Mouse (Mus musculus) heart, postnatal 0 days (tissue): Measurements from ENCODE around the gene Krtap5-4. TPM values are rescaled to one million over a fixed set of nuclear protein-coding genes. Genes with fewer than 3 reads are reported as not detected.
"Not testable (repeated sequence)": the region's sequence is repeated elsewhere in the genome, so short reads cannot be mapped to it uniquely, and the experiment has no call there.

ENCODE experiments used
- ATAC-seq: fragments of 200-750 bp; cut with Nextera tagmentation; 2 replicates; pipeline ENCODE4 v1.8.0; 2017; ENCODE audit warnings: low read depth, moderate number of reproducible peaks, moderate library complexity; ENCODE audit not compliant: insufficient read depth
- DNase-seq: peaks from one replicate; pipeline ENCODE4 v3.0.0-alpha.2; 2016; ENCODE audit warnings: low spot score
- H3K27ac ChIP-seq: fragments of 300-500 bp; sonication (generic); 2 replicates; pipeline ENCODE4 v1.5.1; 2014; ENCODE audit warnings: low read depth, mild to moderate bottlenecking
- H3K27me3 ChIP-seq: fragments of 300-500 bp; sonication (generic); 2 replicates; pipeline ENCODE4 v1.6.1; 2014; ENCODE audit warnings: low read length, mixed read lengths; ENCODE audit not compliant: control insufficient read depth, insufficient read depth
- H3K36me3 ChIP-seq: fragments of 300-500 bp; sonication (generic); replicated peaks from 2 replicates; pipeline ENCODE4 v1.6.1; 2014; ENCODE audit warnings: low read length, mixed read lengths; ENCODE audit not compliant: control insufficient read depth, insufficient read depth
- H3K4me1 ChIP-seq: fragments of 300-500 bp; sonication (generic); 2 replicates; pipeline ENCODE4 v1.6.1; 2014; ENCODE audit warnings: antibody characterized with exemption; ENCODE audit not compliant: control insufficient read depth, insufficient read depth
- H3K4me2 ChIP-seq: fragments of 300-500 bp; sonication (generic); 2 replicates; pipeline ENCODE4 v1.6.1; 2014; ENCODE audit warnings: low read depth, mild to moderate bottlenecking, low read length, moderate library complexity
- H3K4me3 ChIP-seq: fragments of 300-500 bp; sonication (generic); 2 replicates; pipeline ENCODE4 v1.5.1; 2014; ENCODE audit warnings: low read depth, low read length
- H3K9ac ChIP-seq: fragments of 300-500 bp; sonication (generic); replicated peaks from 2 replicates; pipeline ENCODE4 v1.6.1; 2014; ENCODE audit warnings: low read depth, low read length, mixed read lengths
- H3K9me3 ChIP-seq: fragments of 300-500 bp; sonication (generic); replicated peaks from 2 replicates; pipeline ENCODE4 v1.6.1; 2016; ENCODE audit warnings: low read length; ENCODE audit not compliant: control insufficient read depth
- CTCF ChIP-seq: IDR thresholded peaks from 2 replicates; pipeline ENCODE4 v1.5.1; 2016; ENCODE audit warnings: antibody characterized with exemption, control low read depth, low read depth
- EP300 ChIP-seq: IDR thresholded peaks from 2 replicates; pipeline ENCODE4 v1.6.1; 2016; ENCODE audit warnings: antibody characterized with exemption, low read depth
- WGBS: fragments of 180-500 bp; shearing (Covaris S2); extraction: QIAGEN DNeasy Blood & Tissue Kit; methylation state at CpG from one replicate; pipeline ENCODE4 v1.1.7; 2014; 5-methylcytosine and 5-hydroxymethylcytosine counted together
- polyA plus RNA-seq: library from polyadenylated mRNA; unstranded; fragments of >200 nt; fragmentation: Nextera tagmentation; extraction: Ambion mirVana; gene quantifications from 2 replicates; pipeline ENCODE4 v1.2.1, GENCODE M21; 2015
- total RNA-seq: library from RNA; depleted of rRNA; stranded (reverse); fragments of >200 nt; gene quantifications from 2 replicates; pipeline ENCODE4 v1.2.3, GENCODE M21; 2014; ENCODE audit warnings: low replicate concordance

Krtap5-4 gene
- total and polyA plus RNA-seq, 2 experiments from 2014 or later, result not detected

DNA sequence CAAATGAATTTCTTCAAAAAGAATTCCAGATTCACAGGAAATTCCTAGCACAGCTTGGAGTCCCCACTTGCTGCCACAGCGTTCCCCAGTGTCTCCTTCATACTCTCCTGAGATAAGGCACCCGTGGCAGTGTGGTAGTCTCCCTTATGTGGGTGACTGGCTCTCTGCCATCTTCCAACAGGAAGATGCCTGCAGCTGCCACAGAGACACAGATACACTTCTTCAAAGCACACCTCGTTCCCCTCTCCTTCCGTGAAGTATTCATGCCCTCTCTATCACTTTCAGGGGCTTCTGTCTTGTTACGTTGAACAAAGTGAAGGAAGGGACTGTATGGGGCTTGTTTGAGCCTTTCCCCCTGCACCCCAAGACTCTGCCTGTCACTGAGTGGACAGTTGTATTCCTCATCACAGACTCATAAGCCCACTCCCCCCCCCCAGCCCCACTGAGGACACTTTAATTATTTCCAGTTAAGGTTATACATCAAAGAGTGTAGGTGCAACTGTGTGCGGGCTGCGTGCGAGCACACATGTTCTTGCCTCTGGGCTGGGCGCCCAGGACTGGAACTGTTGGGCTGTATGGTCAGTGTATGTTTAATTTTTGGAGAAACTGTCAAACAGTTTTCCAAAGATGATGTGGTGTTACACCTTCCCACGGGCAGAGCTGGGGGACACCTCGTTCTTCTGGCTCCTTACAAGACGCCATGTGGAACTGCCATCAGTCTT, 20.2 kb downstream of the Krtap5-4 start:
- ATAC-seq (no peak), DNase-seq (no peak)
- Histone ChIP-seq H3K36me3 (no peaks in the 10 kb centered on the region), H3K4me2 (no peak overlapping the region), H3K4me1 (no peaks in the 10 kb centered on the region), H3K9ac (no peak overlapping the region), H3K27me3 (no peaks in the 10 kb centered on the region), H3K9me3 (no peaks in the 10 kb centered on the region), H3K4me3 (no peak overlapping the region), H3K27ac (peak overlapping the region; percentile 4; the same call in 1 of the 2 replicates)
- TF ChIP-seq EP300 (no peak), CTCF (no peak)
- WGBS, result 74% methylated on average over 12 of the region's 12 CpGs

DNA sequence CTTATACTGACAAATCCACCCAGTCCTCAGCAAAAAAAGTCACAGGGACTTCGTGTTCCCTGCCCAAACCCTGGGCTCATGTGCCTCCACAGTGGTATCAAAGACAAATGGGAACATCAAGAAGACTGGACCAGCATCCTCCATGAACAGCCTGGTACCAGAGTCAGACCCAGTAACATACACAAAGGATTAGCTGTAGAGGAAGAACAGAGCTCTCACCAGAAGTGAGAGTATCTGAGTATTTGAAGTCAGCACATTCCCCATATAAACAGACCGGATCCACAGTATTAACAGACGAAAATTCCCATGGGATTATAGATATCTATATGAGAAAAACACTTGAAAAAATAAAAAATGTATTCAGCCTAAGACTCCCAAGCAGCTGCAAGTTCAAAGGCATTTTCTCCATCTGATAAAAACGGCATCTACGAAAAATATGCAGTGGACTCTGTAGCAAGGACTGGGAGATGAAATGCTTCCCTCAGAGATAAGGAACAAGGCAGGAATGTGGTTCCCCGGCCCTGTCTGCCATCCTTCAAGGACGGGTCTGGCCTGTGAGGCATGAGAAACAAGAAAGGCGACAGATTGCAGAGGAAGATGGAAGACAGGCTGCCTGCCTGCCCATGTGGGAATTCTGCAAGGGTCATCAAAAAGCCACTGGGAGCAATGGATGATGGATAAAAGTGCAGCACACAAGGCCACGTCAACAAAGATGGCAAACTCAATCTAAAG, 23.5 kb downstream of the Krtap5-4 start:
- Histone ChIP-seq H3K4me1 (peaks cover 20% of the 10 kb centered on the region), H3K36me3 (no peaks in the 10 kb centered on the region), H3K9me3 (no peaks in the 10 kb centered on the region), H3K27ac (no peak overlapping the region), H3K4me2 (no peak overlapping the region), H3K4me3 (no peak overlapping the region), H3K9ac (no peak overlapping the region), H3K27me3 (no peaks in the 10 kb centered on the region)
- no peak for DNase-seq
- no peak for TF ChIP-seq CTCF
- TF ChIP-seq EP300, result no peak
- ATAC-seq, result no peak
- WGBS, result 39% methylated on average over 9 of the region's 9 CpGs

DNA sequence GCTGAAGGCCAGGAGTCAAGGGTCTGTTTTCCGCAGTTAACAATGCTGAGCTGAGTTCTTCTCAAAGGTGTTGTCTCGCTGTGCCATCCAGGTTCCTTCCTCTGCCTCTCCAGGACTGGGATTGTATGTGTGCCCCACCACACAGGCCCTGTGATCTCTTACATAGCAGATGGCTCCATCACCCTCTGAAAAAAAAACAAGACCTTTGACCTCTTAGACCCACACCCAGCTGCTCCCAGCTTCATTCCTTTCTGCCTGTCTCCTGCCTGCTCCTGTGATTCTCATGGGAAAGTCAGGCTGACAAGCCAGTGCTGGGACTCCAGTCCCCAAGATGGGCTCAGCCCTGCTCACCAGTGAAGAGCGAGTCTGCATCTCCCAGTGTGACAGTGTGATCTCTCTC, 25.2 kb downstream of the Krtap5-4 start:
- no peaks in the 10 kb centered on the region for H3K27me3 ChIP-seq
- peaks cover 20% of the 10 kb centered on the region for H3K4me1 ChIP-seq
- no peak overlapping the region for H3K4me2 ChIP-seq
- 75% methylated on average over 3 of the region's 3 CpGs for WGBS
- H3K36me3 ChIP-seq, result no peaks in the 10 kb centered on the region
- TF ChIP-seq CTCF, result no peak
- no peak for ATAC-seq
- H3K9ac ChIP-seq, result no peak overlapping the region
- H3K27ac ChIP-seq, result no peak overlapping the region
- no peak overlapping the region for H3K4me3 ChIP-seq
- H3K9me3 ChIP-seq, result no peaks in the 10 kb centered on the region
- DNase-seq, result no peak

- H3K27ac ChIP-seq, result peak overlapping the region; percentile 87
- H3K9me3 ChIP-seq, result no peaks in the 10 kb centered on the region
- TF ChIP-seq EP300 (peak; percentile 95), CTCF (no peak)
- H3K4me3 ChIP-seq, result no peak overlapping the region
- ATAC-seq (peak; percentile 88), DNase-seq (peak; percentile 92)
- H3K27me3 ChIP-seq, result no peaks in the 10 kb centered on the region
- WGBS, result 5% methylated on average over 9 of the region's 9 CpGs
- H3K4me1 ChIP-seq, result peaks cover 20% of the 10 kb centered on the region
- no peak overlapping the region for H3K4me2 ChIP-seq
- no peak overlapping the region for H3K9ac ChIP-seq
- H3K36me3 ChIP-seq, result no peaks in the 10 kb centered on the region
Measured at GRCm38 (mm10) chr7:142330271-142330724, 26.9 kb downstream of the Krtap5-4 start.

GRCm38 (mm10) chr7:142331281-142331680, 27.9 kb downstream of the Krtap5-4 start:
- no peak for DNase-seq
- Histone ChIP-seq H3K4me3 (no peak overlapping the region), H3K4me2 (no peak overlapping the region), H3K4me1 (peaks cover 20% of the 10 kb centered on the region), H3K9ac (no peak overlapping the region), H3K9me3 (no peaks in the 10 kb centered on the region), H3K27ac (peak overlapping the region; percentile 87), H3K27me3 (no peaks in the 10 kb centered on the region), H3K36me3 (no peaks in the 10 kb centered on the region)
- no peak for TF ChIP-seq CTCF
- TF ChIP-seq EP300, result no peak
- 72% methylated on average over 4 of the region's 4 CpGs for WGBS
- ATAC-seq, result no peak

DNA sequence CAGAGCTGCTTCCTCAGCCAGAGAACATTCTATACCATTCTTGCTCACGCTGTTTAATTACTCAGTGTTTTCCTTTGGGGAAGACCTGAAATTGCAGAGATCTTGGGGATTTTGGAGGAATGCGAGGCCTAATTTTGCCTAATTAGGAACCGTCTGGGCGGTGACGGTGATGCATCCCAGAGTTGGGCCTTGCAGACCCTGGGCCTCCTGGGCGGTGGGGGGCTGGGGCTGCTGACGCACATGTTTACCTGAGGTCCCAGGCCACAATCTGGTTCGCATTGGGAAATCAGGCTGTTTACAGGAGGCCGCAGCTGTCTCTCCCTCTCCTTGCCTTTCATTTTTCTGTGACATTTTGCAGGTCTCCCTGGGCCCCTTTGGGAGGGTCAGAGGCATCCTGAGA, 29.4 kb downstream of the Krtap5-4 start:
- not testable (repeated sequence) for H3K36me3 ChIP-seq, H3K9ac ChIP-seq, H3K27ac ChIP-seq, H3K4me2 ChIP-seq, DNase-seq, ATAC-seq, H3K9me3 ChIP-seq, H3K4me3 ChIP-seq, H3K27me3 ChIP-seq
- peaks cover 20% of the 10 kb centered on the region for H3K4me1 ChIP-seq
- 74% methylated on average over 3 of the region's 9 CpGs for WGBS
